Mouse (Mus musculus): ENCODE data around the gene Tdp1. TPM values are rescaled to one million over a fixed set of nuclear protein-coding genes. Genes with fewer than 3 reads are reported as not detected.
A peak's percentile ranks its signal among the peaks of the same experiment; 100 is the strongest.

The Tdp1 gene
- total RNA-seq, 2 experiments from 2014 or later, result 10.1 to 10.5 TPM

- no peak for DNase-seq (ENCODE audit: low spot score in 2 of 2)
These were observed 1.1 kb downstream of the Tdp1 start for GRCm38 (mm10) chr12:99885282-99885901.

GRCm38 (mm10) chr12:99897846-99898245 is 13.5 kb downstream of the Tdp1 start:
- no peak for DNase-seq (ENCODE audit: low spot score in 2 of 2)

DNA sequence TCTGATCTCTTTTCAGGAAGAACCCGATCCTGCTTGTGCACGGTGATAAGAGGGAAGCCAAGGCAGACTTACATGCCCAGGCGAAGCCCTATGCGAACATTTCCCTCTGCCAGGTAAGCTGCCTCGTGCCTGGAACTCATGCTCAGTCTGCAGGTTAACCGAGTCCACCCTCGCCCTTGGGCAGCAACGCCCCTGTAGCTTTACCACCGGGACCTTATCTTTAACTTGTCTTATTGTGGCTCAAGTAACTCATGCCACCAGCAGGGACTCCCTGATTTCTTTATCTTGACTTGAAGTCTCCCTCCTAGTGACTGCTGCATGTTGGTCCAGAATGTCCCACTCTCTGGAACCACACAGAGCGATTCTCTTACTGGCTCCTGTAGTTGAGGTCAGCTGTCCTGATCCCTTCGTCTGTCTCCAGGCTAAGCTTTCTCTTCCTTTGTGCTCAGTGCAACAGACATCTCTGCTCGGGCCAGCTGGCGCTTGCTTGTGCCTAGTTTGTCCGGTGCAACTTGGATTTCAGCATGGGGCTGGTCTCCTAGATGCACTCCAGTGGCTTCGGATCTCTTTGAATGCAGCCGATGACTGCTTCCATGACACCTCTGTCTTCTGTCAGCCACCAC is 14.0 kb downstream of the Tdp1 start:
- DNase-seq (ENCODE audit: low spot score in 2 of 2), result no peak

GRCm38 (mm10) chr12:99899991-99900390 is 15.7 kb downstream of the Tdp1 start:
- no peak for DNase-seq (ENCODE audit: low spot score in 2 of 2)

DNA sequence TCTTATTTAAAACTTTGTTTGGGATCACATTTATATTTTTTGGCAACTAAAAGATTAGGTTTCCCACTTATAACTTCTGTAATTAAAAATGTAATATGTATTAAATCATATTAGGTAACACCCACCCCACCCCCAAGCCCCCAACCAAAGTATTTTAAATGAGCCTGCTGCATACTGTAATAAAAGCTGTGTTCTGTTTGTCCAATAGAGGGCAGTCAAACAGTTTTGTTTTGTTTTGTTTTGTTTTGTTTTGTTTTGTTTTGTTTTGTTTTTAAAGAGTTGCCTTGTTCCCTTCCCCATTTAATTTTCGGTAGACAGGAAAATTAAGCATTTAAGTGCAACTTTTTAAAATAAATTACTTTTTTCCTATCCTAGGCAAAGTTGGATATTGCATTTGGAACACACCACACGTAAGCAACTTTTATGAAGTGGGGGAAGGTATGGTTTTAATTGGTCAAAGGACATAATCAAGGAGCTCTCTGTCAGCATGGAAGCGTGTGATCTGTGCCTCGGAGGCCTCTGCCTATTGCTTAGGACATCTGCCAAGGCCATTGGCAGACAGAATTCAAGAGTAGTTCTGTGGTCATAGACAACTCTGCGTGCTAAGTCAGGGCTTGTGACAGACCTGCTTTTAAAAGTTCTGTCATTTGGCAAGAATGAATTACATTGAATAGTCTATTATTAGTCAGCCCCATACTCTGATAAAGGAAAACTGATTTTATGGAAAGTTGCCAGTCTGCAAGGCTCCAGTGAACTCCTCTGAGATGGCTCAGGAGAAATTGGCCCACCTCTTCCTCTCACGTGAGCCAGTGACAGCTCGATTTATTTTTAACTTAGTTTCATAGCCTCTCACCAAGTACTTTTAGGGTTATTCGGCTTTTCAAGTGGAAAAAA is 17.9 kb downstream of the Tdp1 start:
- no peak for DNase-seq (ENCODE audit: low spot score in 2 of 2)

- DNase-seq (ENCODE audit: low spot score in 2 of 2), result no peak
These were observed 18.6 kb downstream of the Tdp1 start for GRCm38 (mm10) chr12:99902867-99903370.

DNA sequence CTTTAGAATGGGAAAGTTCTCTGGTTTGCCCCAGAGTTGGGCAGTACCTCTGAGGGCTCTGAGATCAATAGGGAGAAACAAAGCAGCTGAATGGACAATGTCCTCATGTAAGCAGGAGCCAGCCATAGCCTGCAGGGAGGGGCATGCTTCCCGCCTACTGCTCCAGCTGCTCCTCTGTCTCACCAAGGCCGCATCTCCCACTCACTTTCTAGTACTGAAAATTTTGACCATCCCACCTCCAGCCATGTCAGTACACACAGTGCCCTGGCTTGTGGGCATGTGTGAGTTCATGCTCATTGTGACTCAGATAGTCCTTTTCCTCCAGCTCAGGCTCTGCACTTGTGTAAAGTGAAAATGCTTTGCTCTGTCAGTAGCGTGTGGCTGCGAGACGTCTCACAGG is 20.2 kb downstream of the Tdp1 start:
- DNase-seq (ENCODE audit: low spot score in 2 of 2), result no peak

GRCm38 (mm10) chr12:99911466-99911865 is 27.1 kb downstream of the Tdp1 start:
- no peak for DNase-seq (ENCODE audit: low spot score in 2 of 2)

DNA sequence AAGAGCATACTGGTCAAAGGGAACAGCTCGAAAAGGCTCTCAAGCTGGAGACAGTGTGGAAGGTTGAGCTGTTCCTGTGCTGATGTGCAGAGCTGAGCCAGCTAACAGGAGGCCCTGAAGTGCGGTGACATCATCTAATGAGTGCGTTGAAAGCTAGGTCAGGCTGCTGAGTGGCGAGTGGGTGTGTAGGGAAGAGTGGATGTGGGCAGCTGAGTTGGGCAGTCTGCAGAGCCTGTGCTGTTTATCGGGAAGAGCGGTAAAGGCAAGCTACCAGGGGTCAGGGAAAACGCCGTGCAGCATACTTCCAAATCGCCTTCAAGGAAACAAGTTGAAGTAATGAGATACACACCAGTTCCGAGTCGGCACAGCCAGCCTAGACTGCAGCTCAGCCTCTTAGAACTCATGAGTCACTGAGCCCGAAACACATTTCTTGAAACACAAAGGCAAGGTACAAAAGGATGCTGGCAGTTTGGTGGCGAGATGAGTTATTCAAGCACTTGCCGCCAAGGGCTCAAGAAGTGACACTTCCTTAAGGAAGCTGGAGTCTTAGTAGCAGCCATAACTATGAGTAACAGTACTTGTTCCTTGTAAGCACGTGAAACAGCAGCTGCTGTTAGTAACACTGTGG is 33.6 kb downstream of the Tdp1 start:
- peak in 1 of 2 experiments; percentile 8 for DNase-seq (ENCODE audit: low spot score in 2 of 2)

DNA sequence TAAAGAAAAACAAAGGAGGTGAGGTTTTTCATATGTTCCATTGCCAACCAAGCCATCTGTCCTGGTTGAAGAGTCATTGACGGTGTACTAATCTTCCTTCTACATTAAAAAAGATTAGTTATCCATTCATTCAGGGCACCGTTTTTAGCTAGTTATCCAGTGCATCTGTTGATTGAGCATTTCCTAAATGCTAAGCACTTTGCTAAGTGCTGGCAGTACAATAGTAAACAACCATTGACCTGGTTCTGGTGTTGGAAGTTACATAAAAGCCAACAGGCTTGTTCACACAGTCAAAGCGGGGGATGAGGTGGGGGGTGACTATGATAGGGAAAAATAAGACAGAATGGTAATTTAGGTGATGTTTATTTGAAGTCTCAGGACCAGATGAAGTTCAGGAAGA is 35.3 kb downstream of the Tdp1 start:
- DNase-seq (ENCODE audit: low spot score in 2 of 2), result no peak

DNA sequence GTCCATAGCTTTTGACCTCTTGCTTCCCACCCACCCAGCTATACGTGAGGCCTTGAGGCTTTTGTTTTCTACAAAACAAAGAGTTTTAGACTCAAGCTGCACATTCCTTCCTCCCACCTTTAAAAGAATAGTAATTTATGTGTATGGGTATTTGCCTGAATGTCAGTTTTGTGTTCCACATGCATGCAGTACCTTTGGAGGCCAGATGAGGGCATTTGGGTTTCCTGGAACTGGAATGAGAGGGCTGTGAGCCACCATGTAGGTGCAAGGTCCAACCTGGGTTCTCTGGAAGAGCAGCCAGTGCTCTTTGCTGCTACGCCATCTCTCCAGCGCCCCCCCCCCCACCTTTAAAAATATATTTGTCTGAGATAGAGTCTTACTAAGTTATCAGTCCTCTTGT is 36.7 kb downstream of the Tdp1 start:
- DNase-seq (ENCODE audit: low spot score in 2 of 2), result no peak

- DNase-seq (ENCODE audit: low spot score in 2 of 2), result no peak
These were observed 38.9 kb downstream of the Tdp1 start for GRCm38 (mm10) chr12:99923131-99923606.

- DNase-seq (ENCODE audit: low spot score in 2 of 2), result no peak
These were observed 39.4 kb downstream of the Tdp1 start for GRCm38 (mm10) chr12:99923703-99924102.

DNA sequence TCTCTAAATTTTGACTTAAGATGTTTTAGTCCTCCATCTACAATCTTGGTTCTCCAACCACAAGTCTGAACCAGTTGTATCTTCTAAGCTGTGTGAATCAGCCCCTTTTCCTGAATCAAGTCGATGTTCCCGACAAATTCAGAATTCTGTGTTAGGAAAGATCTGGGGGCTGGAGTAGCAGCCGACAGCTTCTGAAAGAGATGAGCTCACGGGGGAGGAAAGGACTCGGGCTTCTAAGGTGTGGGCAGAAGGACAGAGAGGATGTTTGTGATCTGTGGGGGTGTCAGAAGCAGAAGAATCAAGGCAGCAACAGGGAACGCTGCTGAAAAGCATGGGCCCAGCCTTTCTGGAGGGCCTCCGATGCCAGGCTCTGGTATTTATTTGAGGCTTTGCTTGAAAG is 44.0 kb downstream of the Tdp1 start:
- no peak for DNase-seq (ENCODE audit: low spot score in 2 of 2)

GRCm38 (mm10) chr12:99929160-99929559 is 44.8 kb downstream of the Tdp1 start:
- no peak for DNase-seq (ENCODE audit: low spot score in 2 of 2)

GRCm38 (mm10) chr12:99932245-99932644 is 47.9 kb downstream of the Tdp1 start:
- no peak for DNase-seq (ENCODE audit: low spot score in 2 of 2)

- no peak for DNase-seq (ENCODE audit: low spot score in 2 of 2)
These were observed 49.3 kb downstream of the Tdp1 start for GRCm38 (mm10) chr12:99933630-99934029.

- no peak for DNase-seq (ENCODE audit: low spot score in 2 of 2)
These were observed 51.1 kb downstream of the Tdp1 start for GRCm38 (mm10) chr12:99935403-99935802.

- no peak for DNase-seq (ENCODE audit: low spot score in 2 of 2)
These were observed 54.2 kb downstream of the Tdp1 start for GRCm38 (mm10) chr12:99938476-99938875.

DNA sequence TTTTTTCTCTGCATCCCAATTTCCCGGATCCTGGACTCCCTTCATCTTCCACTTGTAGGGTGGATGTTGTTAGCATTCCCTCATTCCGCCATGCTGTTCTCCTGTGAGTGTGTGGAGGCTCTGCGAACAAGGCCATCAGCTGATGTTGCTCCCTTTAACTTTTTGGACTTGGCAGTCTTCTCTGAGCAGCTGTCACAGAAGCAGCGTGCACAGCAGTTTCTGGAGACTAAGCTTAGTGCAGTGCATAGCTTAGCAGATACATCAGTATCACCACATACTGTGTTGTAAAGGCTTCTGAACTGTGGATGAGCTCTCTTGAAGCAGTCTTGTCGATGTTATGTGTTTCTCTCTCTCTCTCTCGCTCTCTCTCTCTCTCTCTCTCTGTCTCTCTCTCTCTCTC is 54.9 kb downstream of the Tdp1 start:
- no peak for DNase-seq (ENCODE audit: low spot score in 2 of 2)

- no peak for DNase-seq (ENCODE audit: low spot score in 2 of 2)
These were observed 56.4 kb downstream of the Tdp1 start for GRCm38 (mm10) chr12:99940704-99941103.

All from adrenal gland, adult 18-20 months (tissue).